16 mouse cellular contexts compared by ENCODE assay signal in genomic region chr5:105745324-105745723, GRCm38 (mm10). TPM values are rescaled to one million over a fixed set of nuclear protein-coding genes. Genes with fewer than 3 reads are reported as not detected.
DNase-seq lines count a peak whose midpoint lies in the region; ATAC-seq and TF ChIP-seq lines count a peak whose summit lies in the region.
"Had no signal": no experiment of that assay in that cellular context is flagged by ENCODE, and none has a peak within 500 bp of the region (broad histone marks: within the 10 kb centered on the region; RNA-seq: fewer than 3 reads in every experiment).

No protein-coding gene starts in this region.

- no peak for DNase-seq in hindbrain, embryonic 11.5 days (ENCODE audit: low spot score)
- DNase-seq in lung, postnatal 0 days (ENCODE audit: low spot score), result peak; percentile 44
- DNase-seq in lung, adult 2 months, result no peak
- DNase-seq in lung, postnatal 25 days (ENCODE audit: low spot score), result peak; percentile 48
- DNase-seq in embryo, embryonic 10 days (ENCODE audit: low spot score), result no peak
- no peak for DNase-seq in cerebellum, postnatal 4 days (ENCODE audit: low spot score in 2 of 2)
- DNase-seq in gastrocnemius, adult 18-20 months (ENCODE audit: low spot score), result no peak
- DNase-seq: adrenal gland, postnatal 14 days; cerebellum, postnatal 36 days had no signal

- TF ChIP-seq POLR2A in lung, adult 2 months (IDR thresholded peaks at IDR 0.05; ENCODE audit: borderline replicate concordance, extremely low read depth, low read depth, low read length), result no peak

- WGBS in hindbrain, embryonic 13.5 days, result 75% methylated on average over 11 of the region's 11 CpGs
- WGBS in hindbrain, embryonic 11.5 days, result 78% methylated on average over 11 of the region's 11 CpGs
- WGBS in lung, postnatal 0 days, result 39% methylated on average over 11 of the region's 11 CpGs
- 37% methylated on average over 11 of the region's 11 CpGs for WGBS in lung, adult 2 months

- H3K27ac ChIP-seq in hindbrain, embryonic 13.5 days, result peak overlapping the region; percentile 30; the same call in 1 of the 2 replicates
- H3K27ac ChIP-seq in hindbrain, embryonic 11.5 days (ENCODE audit: low read depth, low read length), result no peak overlapping the region
- peak overlapping the region; percentile 33 for H3K27ac ChIP-seq in lung, postnatal 0 days (ENCODE audit: low read length)
- H3K27ac ChIP-seq: embryonic facial prominence, embryonic 15.5 days; forebrain, embryonic 13.5 days; intestine, embryonic 15.5 days; limb, embryonic 12.5 days had no signal

- no peaks in the 10 kb centered on the region for H3K9me3 ChIP-seq in hindbrain, embryonic 13.5 days
- H3K9me3 ChIP-seq in hindbrain, embryonic 11.5 days (ENCODE audit: control insufficient read depth, low read length), result no peaks in the 10 kb centered on the region
- no peaks in the 10 kb centered on the region for H3K9me3 ChIP-seq in lung, postnatal 0 days (ENCODE audit: low read length)
- H3K9me3 ChIP-seq: embryonic facial prominence, embryonic 15.5 days; forebrain, embryonic 13.5 days; intestine, embryonic 15.5 days; limb, embryonic 12.5 days; megakaryocyte, embryonic 14.5 days had no signal

- H3K36me3 ChIP-seq in hindbrain, embryonic 13.5 days, result peaks cover 13% of the 10 kb centered on the region
- H3K36me3 ChIP-seq in hindbrain, embryonic 11.5 days (ENCODE audit: control insufficient read depth, insufficient read depth, low read length), result no peaks in the 10 kb centered on the region
- no peaks in the 10 kb centered on the region for H3K36me3 ChIP-seq in lung, postnatal 0 days (ENCODE audit: insufficient read depth, low read length)
- H3K36me3 ChIP-seq: embryonic facial prominence, embryonic 15.5 days; intestine, embryonic 15.5 days had no signal

- H3K27me3 ChIP-seq in hindbrain, embryonic 13.5 days, result no peaks in the 10 kb centered on the region
- H3K27me3 ChIP-seq in hindbrain, embryonic 11.5 days (ENCODE audit: control insufficient read depth, insufficient read depth, low read length), result no peaks in the 10 kb centered on the region
- no peaks in the 10 kb centered on the region for H3K27me3 ChIP-seq in lung, postnatal 0 days (replicated peaks; ENCODE audit: insufficient read depth, low read length)
- H3K27me3 ChIP-seq: embryonic facial prominence, embryonic 15.5 days; forebrain, embryonic 13.5 days; intestine, embryonic 15.5 days; limb, embryonic 12.5 days; megakaryocyte, embryonic 14.5 days had no signal

- H3K4me1 ChIP-seq in hindbrain, embryonic 13.5 days (replicated peaks), result peaks cover 23% of the 10 kb centered on the region
- no peaks in the 10 kb centered on the region for H3K4me1 ChIP-seq in hindbrain, embryonic 11.5 days (replicated peaks; ENCODE audit: control insufficient read depth, insufficient read depth, low read length)
- H3K4me1 ChIP-seq in lung, postnatal 0 days (ENCODE audit: insufficient read depth, low read depth, low read length), result 0 out of 2 replicates have a peak, but pooled peaks cover 9% of the 10 kb centered on the region
- H3K4me1 ChIP-seq in lung, adult 2 months (ENCODE audit: control insufficient read depth, insufficient read depth, low read length), result peaks cover 18% of the 10 kb centered on the region

- no peak overlapping the region for H3K9ac ChIP-seq in hindbrain, embryonic 13.5 days
- no peak overlapping the region for H3K9ac ChIP-seq in hindbrain, embryonic 11.5 days (ENCODE audit: low read depth, low read length)
- H3K9ac ChIP-seq in lung, postnatal 0 days (replicated peaks; ENCODE audit: low read depth), result no peak overlapping the region
- H3K9ac ChIP-seq: embryonic facial prominence, embryonic 15.5 days; forebrain, embryonic 13.5 days; intestine, embryonic 15.5 days; limb, embryonic 12.5 days had no signal

- H3K4me3 ChIP-seq in hindbrain, embryonic 13.5 days, result no peak overlapping the region
- no peak overlapping the region for H3K4me3 ChIP-seq in hindbrain, embryonic 11.5 days (ENCODE audit: low read depth, low read length)
- no peak overlapping the region for H3K4me3 ChIP-seq in lung, postnatal 0 days (ENCODE audit: low read depth, low read length)
- H3K4me3 ChIP-seq in lung, adult 2 months (replicated peaks; ENCODE audit: extremely low read depth, low read depth, low read length), result no peak overlapping the region
- H3K4me3 ChIP-seq: embryonic facial prominence, embryonic 15.5 days; forebrain, embryonic 13.5 days; intestine, embryonic 15.5 days; limb, embryonic 12.5 days had no signal

- TF ChIP-seq EP300 in lung, postnatal 0 days (IDR thresholded peaks at IDR 0.05), result peak; percentile 55; the same call in 1 of the 2 replicates

- H3K4me2 ChIP-seq in hindbrain, embryonic 13.5 days, result no peak overlapping the region
- H3K4me2 ChIP-seq in hindbrain, embryonic 11.5 days (replicated peaks; ENCODE audit: low read depth, low read length), result no peak overlapping the region
- H3K4me2 ChIP-seq in lung, postnatal 0 days (replicated peaks; ENCODE audit: low read depth, low read length), result no peak overlapping the region
- H3K4me2 ChIP-seq: embryonic facial prominence, embryonic 15.5 days; forebrain, embryonic 13.5 days; heart, embryonic 11.5 days; intestine, embryonic 15.5 days; limb, embryonic 12.5 days had no signal

- no peak for TF ChIP-seq CTCF in lung, postnatal 0 days (IDR thresholded peaks at IDR 0.05)
- no peak for TF ChIP-seq CTCF in lung, adult 2 months (IDR thresholded peaks at IDR 0.05; ENCODE audit: insufficient read depth, low read length)

- ATAC-seq in hindbrain, embryonic 13.5 days (ENCODE audit: low FRiP score), result no peak
- ATAC-seq in hindbrain, embryonic 11.5 days (ENCODE audit: low FRiP score), result no peak
- peak; percentile 56 for ATAC-seq in lung, postnatal 0 days
- ATAC-seq: forebrain, embryonic 13.5 days; intestine, embryonic 15.5 days had no signal

RNA-seq across cellular contexts. Expression of gene Lrrc8d, which starts 45.6 kb away (rescaled TPM):
- 32.1 and 32.8 TPM in 2 replicates for polyA plus RNA-seq in hindbrain, embryonic 13.5 days (2015; fragmentation: Nextera tagmentation; extraction: Ambion mirVana)
- 24.7 and 25.1 TPM in 2 replicates for polyA plus RNA-seq in hindbrain, embryonic 11.5 days (2014; fragmentation: Nextera tagmentation; extraction: Ambion mirVana)
- 20.5 and 23.2 TPM in 2 replicates for polyA plus RNA-seq in lung, postnatal 0 days (2015; fragmentation: Nextera tagmentation; extraction: Ambion mirVana)
- polyA plus RNA-seq in lung, adult 2 months (2012; rRNA removed), result 11.3 and 16.6 TPM in 2 replicates
- total RNA-seq in gastrocnemius, adult 18-20 months (2021), result 1 to 10 TPM; 3.3 to 5.0 TPM

Comparison
In these comparisons a context has a peak if more than half of its experiments do, and no peak if none do; other contexts are left out.
1. DNase-seq: peak in lung, postnatal 0 days (single experiment) and lung, postnatal 25 days (single experiment); none in hindbrain, embryonic 11.5 days (single experiment), lung, adult 2 months (single experiment), embryo, embryonic 10 days (single experiment), cerebellum, postnatal 4 days (0 of 2) and gastrocnemius, adult 18-20 months (single experiment).